Mouse (Mus musculus): ENCODE data around the gene Ctnna3. TPM values are rescaled to one million over a fixed set of nuclear protein-coding genes. Genes with fewer than 3 reads are reported as not detected.

Ctnna3 gene
- polyA plus RNA-seq, 1 experiment: 0.70 TPM

DNA sequence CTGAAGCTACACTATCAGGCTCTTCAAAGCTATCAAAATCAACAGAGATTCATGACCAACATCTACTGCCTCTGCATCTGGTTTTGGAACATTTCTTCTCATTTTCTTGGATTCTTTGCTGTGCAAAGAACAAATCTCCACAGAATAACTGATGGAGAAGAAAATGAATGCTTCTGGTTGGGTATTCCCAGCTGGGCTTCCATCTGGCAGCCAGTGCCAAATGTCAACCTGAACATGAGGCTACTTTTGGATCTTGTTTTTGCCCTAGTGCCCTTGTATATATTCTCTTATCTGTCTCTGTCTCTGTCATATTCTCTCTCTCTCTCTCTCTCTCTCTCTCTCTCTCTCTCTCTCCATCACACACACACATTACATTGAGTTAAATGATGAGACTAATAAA lies 601.0 kb downstream of the Ctnna3 start:
- no peak for DNase-seq (ENCODE audit: extremely low spot score in 1 of 2, low spot score in 1 of 2)

DNA sequence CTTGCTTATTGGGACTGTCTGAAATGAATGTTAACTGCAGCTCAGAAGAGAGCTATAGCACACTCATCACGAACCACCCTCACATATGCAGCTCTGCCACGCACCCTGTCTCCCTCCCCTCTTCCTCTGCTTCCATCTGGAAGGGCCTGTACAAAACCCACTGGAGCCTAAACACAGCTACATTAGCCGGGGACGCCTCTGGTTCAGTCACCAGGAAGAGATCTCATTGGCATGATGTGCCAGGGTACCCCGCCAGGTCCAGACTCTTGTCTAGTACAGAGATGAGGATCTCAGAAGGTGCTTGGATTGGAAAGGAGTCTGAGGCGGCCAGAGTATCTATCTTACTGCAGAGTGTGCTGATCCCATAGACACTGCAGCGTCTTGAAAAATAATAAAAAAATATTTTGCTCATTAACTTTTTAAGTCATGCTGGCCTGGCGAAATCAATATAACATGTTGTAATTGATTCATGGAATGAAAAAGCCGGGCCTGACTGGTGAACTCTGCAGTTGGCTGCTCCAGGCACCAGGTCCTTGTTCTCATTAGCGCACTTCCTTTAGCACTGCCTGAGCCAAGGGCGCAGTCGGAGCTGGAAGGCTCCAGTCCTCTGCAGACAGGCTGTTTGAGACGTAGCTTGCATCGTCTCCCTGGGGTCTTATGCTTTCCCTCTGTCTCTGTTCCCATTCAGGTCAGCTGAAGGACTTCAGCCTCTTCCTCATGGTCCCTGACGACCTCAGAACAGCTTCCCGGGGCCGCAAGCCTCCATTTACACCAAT lies 610.0 kb downstream of the Ctnna3 start:
- peak; percentile 31 to 48 for DNase-seq (ENCODE audit: extremely low spot score in 1 of 2, low spot score in 1 of 2)

DNA sequence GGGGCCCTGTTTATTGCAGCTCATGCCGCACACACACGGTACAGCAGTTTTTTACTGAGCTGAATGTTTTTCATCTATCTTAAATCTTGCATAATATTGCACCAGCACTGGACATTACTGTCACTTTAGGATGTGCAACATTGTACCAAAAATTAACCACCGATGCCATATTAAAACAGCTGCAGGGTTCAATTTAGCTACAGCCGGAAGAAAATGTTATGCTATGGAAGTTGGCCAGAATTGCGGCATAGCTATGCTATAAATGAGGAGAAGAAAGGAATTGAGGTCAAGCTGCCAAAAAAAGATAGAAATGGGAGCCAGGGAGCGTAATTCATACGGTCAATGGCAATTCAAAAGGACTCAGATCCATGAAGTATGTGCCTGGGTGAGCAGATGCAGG lies 611.3 kb downstream of the Ctnna3 start:
- no peak for DNase-seq (ENCODE audit: extremely low spot score in 1 of 2, low spot score in 1 of 2)

DNA sequence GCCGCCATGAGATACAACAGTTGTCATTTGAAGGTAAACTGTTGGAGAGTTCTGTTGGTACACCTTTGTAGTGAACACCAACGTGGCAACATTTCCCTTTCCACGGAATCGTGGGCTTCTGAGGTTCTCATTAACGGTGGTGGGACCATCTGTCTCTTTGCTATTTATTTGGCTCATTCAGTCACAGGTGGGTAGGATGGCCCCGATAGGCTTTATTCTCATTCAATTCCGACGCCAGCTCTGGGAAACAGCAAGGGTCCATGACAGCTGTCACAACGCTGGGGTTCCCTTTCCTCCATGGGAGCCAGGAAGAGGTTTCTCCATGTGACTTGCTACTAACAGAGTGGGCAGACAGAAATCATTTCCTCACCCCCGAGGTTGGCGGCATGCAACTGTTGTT lies 612.0 kb downstream of the Ctnna3 start:
- DNase-seq (ENCODE audit: extremely low spot score in 1 of 2, low spot score in 1 of 2): no peak

DNA sequence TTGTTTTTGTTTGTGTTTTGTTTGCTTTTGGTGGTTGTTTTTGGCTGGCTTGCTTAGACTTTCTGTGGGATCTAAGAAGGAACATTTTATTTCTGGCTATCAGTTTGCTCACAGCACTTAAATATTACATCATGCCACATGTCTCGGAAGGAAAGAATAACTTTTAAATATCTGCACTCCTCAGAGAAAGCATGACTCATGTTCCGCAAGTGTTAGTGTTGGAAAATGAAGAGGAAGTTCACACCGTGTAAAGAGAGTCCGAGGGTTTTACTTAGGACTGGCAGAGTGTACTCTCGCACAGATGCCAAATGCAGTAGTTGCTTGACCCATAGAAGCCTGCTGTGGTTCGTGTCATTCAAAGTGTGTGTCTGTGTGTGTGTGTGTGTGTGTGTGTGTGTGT lies 619.3 kb downstream of the Ctnna3 start:
- DNase-seq (ENCODE audit: extremely low spot score in 1 of 2, low spot score in 1 of 2): peak; percentile 38 to 65

DNA sequence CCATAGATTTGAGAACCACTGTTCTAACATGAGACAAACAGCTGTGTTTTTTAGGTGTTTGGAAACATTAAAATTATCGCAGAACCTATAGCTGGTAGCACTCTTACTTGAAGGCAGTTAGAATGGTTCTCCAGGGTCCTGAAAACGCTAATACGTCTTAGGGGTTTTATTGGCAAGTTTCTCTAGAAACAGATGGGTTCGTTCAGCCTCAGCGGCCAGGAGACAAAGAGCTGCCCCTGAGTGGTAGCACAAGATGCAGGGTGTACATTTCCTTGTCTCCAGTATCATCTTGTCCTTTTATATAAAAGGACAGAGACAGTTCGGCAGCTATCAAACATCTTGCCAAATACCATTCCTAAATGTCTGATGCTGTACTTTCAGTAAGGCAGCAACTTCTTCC lies 620.0 kb downstream of the Ctnna3 start:
- no peak for DNase-seq (ENCODE audit: extremely low spot score in 1 of 2, low spot score in 1 of 2)

DNA sequence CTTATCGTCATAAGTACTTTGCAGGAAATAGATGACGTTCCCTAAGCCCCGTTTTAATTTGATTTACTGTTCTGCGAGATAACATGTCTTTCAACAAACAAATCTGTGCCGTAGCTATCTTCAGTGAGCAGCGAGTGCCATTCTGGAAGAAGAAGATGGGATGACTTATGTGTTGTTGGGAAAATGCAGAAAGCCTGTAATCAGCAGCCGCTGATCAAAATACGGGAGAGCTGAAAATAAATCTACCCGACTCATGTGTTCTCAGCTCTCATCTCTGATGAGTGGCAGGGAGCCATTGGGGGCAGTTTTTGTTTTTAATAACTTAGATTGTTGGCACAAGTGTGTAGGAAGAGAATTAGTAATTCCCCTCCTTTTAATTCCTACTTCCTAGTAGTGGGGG lies 633.8 kb downstream of the Ctnna3 start:
- no peak for DNase-seq (ENCODE audit: extremely low spot score in 1 of 2, low spot score in 1 of 2)

DNA sequence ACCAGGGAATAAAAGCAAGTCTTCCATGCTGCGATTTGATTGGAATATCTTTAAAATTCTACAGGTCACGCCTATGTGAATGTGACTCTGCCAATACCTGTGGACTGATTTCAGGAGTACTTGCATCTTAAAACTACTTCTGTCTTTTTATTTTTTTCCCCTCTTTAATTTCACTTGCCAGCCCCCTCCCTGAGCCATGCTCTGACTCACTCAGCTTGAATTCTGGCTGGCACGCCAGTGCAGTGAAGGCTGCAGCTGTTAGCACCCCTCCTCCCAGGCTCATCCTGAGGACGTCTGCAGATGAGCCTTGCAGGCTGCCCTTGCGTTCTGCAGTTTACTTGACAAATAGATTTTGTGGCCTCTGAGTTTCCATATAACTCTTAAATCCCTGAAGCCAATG lies 646.0 kb downstream of the Ctnna3 start:
- DNase-seq (ENCODE audit: extremely low spot score in 1 of 2, low spot score in 1 of 2): peak; percentile 58 to 86

DNA sequence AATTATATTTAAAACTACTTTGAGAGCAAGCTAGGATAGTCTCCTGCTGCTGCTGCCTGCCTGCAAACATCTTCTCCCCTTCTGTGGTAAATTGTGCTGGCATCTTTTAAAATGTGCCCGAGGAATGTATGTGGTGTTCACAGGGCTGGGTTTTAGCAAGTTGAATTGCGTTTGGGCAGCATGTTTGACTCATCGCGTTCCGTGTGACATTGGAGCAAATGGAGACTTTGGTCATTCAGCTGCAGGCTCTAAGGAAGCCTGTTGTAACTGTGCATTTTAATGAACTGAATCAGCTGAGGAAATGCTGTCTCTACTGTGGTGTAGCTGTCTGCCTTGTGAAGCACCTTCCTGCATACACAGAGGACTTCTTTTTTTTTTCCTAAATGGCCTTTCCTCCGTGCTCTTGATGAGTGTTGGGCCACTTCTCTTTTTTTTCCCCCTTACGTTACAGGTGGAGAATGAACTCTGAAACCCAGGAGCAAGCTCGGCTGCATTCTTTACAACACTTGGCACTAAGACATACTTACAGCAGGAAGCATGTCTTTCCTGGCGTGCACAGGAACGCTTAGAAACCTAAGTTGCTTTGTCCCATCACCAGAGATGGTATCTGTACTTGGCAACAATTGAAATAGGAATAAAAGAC lies 646.6 kb downstream of the Ctnna3 start:
- peak in 1 of 2 experiments; percentile 43 for DNase-seq (ENCODE audit: extremely low spot score in 1 of 2, low spot score in 1 of 2)

DNA sequence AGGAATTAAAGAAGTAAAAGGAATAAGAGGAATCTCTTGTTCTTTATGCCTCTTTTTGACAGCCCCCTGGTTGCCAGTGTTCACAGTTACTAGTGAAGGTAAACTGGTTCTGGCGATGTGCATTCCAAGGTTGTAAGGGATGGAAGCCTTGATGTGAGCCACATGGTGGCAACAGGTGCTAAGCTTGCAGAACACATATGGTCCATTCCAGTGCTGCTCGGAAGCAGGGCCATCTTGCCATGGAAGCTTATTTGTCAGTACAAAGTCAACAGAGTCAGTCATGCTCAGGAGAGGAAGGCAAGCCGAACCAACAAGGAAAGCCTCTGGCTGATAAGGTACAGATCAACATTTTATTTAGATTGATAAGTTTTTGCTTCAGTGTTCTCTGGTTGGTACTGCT lies 652.4 kb downstream of the Ctnna3 start:
- no peak for DNase-seq (ENCODE audit: extremely low spot score in 1 of 2, low spot score in 1 of 2)

DNA sequence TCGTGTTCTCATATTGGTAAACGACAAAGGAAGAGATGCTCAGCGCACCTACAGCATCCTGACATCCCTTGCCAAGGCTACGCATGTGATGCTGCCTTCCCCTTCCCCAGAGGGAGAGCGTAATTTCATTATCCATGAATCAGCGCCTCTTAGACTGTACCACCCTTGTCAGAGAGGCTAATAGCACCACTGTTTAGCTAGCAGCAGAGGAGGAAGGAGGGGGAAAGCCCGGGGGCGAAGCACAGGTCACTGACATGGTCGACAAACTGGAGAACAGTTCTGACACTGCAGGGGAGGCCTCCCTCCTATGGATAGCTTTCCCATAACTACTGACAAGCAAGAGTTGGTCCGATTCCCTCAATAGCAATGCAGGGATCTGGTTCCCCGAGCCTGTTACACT lies 653.9 kb downstream of the Ctnna3 start:
- DNase-seq (ENCODE audit: extremely low spot score in 1 of 2, low spot score in 1 of 2): peak in 1 of 2 experiments; percentile 36

DNA sequence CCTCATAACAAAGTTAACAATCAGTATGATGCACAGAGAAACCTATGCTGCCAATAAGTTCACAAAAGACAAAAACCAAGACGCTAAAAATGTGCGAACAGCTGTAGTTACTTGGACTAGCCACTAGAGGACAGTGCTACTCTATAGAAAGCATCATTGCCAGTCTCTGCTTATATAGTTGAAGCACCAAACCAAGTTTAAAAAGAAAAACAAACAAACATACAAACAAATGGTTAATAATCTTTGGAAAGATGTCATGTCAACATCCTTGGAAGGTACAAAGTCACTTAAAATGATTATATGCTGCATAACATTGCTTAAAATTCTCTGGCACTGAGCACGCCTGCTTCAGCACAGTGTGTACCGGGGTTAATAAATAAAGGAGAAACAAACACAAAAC lies 654.6 kb downstream of the Ctnna3 start:
- DNase-seq (ENCODE audit: extremely low spot score in 1 of 2, low spot score in 1 of 2): peak in 1 of 2 experiments; percentile 81

DNA sequence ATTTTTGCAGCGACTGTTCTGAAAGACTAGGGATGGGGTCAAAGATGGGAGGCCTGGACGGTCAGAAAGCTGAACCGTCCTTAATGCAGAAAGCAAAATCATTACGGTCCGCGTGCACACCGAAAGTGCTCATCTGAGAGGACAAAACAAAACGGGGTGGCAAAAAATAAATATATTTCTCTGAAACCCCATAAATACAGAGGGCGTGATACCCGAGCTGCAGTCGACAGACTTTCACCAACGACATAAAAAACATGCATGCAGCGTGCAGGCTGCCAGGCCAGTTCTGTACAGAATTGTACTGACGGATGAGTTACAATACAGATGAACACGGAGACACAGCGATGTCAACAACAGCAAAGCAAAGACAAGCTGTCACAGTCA lies 656.3 kb downstream of the Ctnna3 start:
- no peak for DNase-seq (ENCODE audit: extremely low spot score in 1 of 2, low spot score in 1 of 2)

DNA sequence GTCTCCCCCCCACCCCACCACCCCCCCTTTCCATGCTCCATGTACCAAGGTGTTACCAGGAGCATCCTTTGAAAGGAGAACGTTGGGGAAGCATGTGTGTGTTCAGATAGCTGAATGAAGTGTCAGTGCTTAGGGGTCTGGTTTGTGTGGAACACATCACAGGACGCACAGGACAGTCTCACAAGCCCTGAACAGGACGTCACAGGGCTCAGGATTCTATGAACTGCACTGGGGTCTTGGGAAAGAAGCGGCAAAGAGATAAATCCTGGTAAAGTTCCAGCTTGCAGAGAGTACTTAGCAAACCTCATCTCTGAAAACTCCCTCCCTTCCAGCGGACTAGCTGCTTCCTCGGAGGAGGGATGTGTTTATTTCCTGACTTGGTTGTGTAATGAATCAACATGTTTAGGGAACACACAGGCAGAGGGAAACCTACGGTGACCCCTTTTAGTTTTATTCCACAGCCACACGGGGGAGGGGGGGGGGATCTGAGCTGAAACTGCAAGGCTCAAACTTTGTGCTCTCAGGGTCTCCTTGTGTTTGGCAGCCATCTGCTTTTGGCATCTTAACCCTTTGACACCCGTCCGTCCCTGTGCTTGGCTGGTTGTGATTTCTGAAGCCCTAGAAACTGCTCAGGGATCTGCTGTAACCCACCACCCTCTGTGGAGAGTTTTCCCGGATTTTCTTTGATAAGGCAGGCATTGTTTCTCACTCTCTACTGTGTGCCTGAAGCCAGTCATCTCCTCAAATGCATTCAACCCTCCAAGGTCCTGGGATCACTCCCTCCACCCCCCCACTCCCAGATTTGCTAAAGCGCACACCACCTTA lies 656.9 kb downstream of the Ctnna3 start:
- peak in 1 of 2 experiments; percentile 37 for DNase-seq (ENCODE audit: extremely low spot score in 1 of 2, low spot score in 1 of 2)

DNA sequence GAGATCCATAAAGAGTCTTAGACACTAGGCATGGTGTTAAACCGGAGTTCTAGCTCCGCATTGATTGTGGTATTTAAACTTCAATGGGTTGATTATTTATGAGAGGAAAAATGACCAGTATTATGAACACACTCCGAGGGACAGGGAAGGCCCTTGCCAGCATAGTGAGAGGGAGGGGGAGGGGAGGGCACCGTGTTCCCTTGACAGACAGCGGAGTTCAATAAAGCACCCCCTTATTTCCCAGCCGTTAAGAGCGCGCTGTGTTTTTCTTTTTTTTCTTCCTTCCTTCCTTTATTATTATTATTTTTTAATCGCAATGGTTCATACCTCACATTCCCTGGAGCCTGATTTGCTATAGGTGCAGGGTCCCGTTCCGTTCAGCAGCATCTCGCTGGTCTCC lies 657.6 kb downstream of the Ctnna3 start:
- DNase-seq (ENCODE audit: extremely low spot score in 1 of 2, low spot score in 1 of 2): no peak

DNA sequence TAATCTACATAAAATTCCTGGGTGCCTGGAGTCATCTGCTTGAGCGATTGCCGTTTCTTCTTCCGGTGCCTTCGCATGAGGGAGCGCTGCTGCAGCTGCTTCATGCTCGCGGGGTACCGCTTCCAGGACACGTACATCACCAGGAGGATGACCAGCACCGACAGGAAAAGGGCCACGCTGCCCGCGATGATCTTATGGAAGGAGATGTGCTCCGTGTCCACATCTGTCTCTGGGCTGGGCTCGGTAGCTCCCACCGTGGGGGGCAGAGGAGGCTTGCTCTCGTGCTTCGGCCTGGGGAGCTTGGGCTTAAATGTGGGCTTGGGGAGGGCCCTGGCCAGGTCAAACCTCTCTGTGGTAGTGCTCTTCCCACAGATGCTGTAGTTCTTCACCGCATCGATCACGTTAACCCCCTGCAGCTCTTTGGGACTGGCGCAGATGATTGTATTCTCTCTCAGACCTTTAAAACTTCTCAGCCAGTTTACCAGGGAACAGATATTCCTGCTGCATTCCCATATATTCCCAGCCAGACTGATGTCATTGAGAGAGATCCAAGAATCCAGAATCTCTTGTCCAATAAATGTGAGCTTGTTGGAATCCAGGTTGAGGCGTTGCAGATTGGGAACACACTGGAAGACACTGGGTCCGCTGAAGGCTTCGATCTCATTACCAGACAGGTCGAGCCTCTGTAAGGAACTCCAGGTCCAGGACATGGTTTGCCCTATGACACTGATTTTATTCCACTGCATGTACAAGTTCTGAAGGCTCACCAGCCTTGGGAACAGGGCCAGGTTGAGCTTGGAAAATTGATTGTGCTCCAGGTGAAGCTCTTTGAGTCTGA lies 658.3 kb downstream of the Ctnna3 start:
- DNase-seq (ENCODE audit: extremely low spot score in 1 of 2, low spot score in 1 of 2): peak in 1 of 2 experiments; percentile 44

DNA sequence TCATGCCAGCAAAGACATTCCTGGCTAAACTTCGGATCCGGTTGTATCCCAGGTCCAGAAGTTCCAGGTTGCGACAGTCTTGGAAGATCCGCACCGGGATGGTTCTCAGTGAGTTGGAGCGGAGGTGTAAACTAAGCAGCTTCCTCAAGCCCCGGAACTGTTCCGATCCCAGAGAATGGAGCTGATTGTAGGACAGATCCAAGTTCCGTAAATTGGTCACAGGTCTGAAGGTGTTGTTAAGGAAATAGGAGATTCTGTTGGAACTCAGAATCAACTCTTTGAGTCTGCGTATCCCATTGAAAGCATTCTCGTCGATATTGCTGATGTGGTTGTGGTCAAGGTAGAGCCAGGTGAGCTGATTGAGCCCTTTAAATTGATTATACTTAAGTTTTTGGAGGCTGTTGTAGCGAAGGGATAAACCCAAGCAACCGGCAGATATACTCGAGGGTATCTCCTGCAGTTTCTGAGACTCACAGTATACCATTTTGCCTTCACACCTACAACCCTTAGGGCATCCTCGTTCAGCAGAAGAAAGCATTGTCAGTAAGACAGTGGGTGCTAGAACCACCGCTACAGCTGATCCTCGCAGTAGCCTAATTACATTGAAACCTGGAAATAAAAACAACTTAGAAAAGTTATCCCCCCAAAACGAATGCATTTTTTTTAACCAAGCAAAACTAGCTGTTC lies 659.0 kb downstream of the Ctnna3 start:
- DNase-seq (ENCODE audit: extremely low spot score in 1 of 2, low spot score in 1 of 2): peak in 1 of 2 experiments; percentile 43

DNA sequence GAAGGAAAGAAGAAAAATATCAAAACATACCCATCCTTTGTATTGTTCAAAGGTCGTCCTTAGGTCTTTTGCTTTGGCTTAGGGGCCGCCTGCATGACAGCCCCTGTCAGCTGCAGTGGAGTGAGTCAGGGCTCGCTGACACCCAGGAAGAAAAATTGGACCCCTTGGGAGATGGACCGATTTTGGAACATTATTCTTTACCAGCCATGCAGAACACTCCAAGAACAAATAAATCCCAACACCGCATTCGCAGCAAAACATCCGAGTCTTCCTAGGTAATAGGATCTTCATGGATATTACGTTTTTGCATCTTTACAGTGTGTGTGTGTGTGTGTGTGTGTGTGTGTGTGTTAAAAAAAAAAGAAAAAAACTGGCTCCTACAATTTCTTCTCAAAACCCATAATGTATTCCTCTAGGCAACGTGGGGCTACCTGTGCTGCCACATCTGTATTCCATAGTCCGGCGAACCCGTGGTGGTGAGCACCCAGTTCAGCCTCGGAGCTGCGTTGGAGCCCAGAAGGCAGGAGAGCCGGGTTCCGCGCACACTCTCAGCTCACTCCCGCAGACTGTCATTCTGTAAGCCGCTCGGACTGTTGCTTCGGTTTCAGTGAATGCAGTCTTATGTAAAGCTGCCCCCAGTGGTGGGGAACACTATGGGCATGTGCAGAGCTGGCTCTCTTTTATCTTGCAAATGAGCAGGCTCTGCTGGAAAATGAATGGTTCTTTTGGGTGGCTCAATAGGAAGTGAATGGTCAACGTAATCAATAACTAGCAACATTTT lies 660.0 kb downstream of the Ctnna3 start, which contains the start of gene Lrrtm3:
TSS of gene Lrrtm3 (minus strand) at position 598 of the 781 bp plus-strand sequence.
- DNase-seq (ENCODE audit: extremely low spot score in 1 of 2, low spot score in 1 of 2): peak; percentile 79 to 91

DNA sequence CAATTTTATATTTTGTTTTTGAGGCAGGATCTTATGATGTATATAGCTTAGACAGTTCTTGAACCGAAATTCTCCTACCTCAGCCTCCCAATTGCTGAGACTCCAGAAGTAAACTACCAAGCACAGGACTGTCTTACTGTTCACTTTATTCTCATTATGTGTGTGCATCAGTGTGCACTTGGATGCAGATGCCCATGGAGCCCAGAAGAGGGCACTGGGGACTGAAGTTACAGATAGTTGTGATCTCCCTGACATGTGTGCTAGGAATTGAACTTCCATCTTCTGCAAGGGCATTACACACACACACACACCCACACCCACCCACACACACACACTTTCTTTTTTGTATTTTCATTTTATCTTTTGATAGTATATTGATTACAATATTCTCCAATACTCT lies 666.6 kb downstream of the Ctnna3 start:
- no peak for DNase-seq (ENCODE audit: extremely low spot score in 1 of 2, low spot score in 1 of 2)
